Mouse (Mus musculus) megakaryocyte, adult 5-6 weeks (primary cell): ENCODE measurements around the gene BC107364. TPM values are rescaled to one million over a fixed set of nuclear protein-coding genes. Genes with fewer than 3 reads are reported as not detected.
"Not testable (repeated sequence)": the region's sequence is repeated elsewhere in the genome, so short reads cannot be mapped to it uniquely, and the experiment has no call there.

ENCODE experiments used
- ATAC-seq: 2 replicates; pipeline ENCODE4 v1.8.0; 2016; ENCODE audit warnings: mild to moderate bottlenecking, inconsistent platforms; ENCODE audit not compliant: poor library complexity, severe bottlenecking
- total RNA-seq, 2 experiments: library from RNA; stranded (forward) in 1 of 2; stranded (reverse) in 1 of 2; fragments of 153-499, 151-499 nt in 1 of 2; fragments of 221-1000, 200-1000 nt in 1 of 2; gene quantifications; 2 replicates each; pipeline versions ENCODE4 v1.2.3 to v1.2.4; 2015 to 2017

BC107364 gene
- total RNA-seq, 2 experiments from 2014 or later: not detected

- 0 out of 2 replicates have a peak, but pooled peaks have one; percentile 1 for ATAC-seq
These were observed 37.2 kb downstream of the BC107364 start for GRCm38 (mm10) chr3:96414951-96415327.

GRCm38 (mm10) chr3:96414126-96414950 lies 37.8 kb downstream of the BC107364 start:
- ATAC-seq: peak; percentile 88

- no peak for ATAC-seq
These were observed 38.5 kb downstream of the BC107364 start for GRCm38 (mm10) chr3:96413581-96414125.

GRCm38 (mm10) chr3:96411821-96412220 lies 40.3 kb downstream of the BC107364 start:
- no peak for ATAC-seq

GRCm38 (mm10) chr3:96410966-96411365 lies 41.1 kb downstream of the BC107364 start:
- ATAC-seq: no peak

- no peak for ATAC-seq
These were observed 42.3 kb downstream of the BC107364 start for GRCm38 (mm10) chr3:96409701-96410246.

- not testable (repeated sequence) for ATAC-seq
These were observed 44.0 kb downstream of the BC107364 start for GRCm38 (mm10) chr3:96408111-96408510.

GRCm38 (mm10) chr3:96405541-96406503 lies 46.3 kb downstream of the BC107364 start:
- ATAC-seq: no peak

GRCm38 (mm10) chr3:96405004-96405403 lies 47.1 kb downstream of the BC107364 start:
- no peak for ATAC-seq

- no peak for ATAC-seq
These were observed 47.7 kb downstream of the BC107364 start for GRCm38 (mm10) chr3:96404450-96404849.

GRCm38 (mm10) chr3:96403016-96403415 lies 49.1 kb downstream of the BC107364 start:
- ATAC-seq: no peak

GRCm38 (mm10) chr3:96401832-96402501 lies 50.1 kb downstream of the BC107364 start:
- peak; percentile 47 for ATAC-seq

GRCm38 (mm10) chr3:96401474-96401831 lies 50.7 kb downstream of the BC107364 start:
- ATAC-seq: no peak

- no peak for ATAC-seq
These were observed 53.2 kb downstream of the BC107364 start for GRCm38 (mm10) chr3:96398911-96399310.

- no peak for ATAC-seq
These were observed 55.2 kb downstream of the BC107364 start for GRCm38 (mm10) chr3:96396857-96397256.

GRCm38 (mm10) chr3:96387202-96387601 lies 64.9 kb downstream of the BC107364 start:
- not testable (repeated sequence) for ATAC-seq
